Mouse (Mus musculus): ENCODE results near the gene Ppp1r12b. TPM values are rescaled to one million over a fixed set of nuclear protein-coding genes. Genes with fewer than 3 reads are reported as not detected.

Gene Ppp1r12b
- polyA plus RNA-seq, 2 experiments: 9.2 to 11.4 TPM

- H3K36me3 ChIP-seq (ENCODE audit: control insufficient read depth, insufficient read depth, low read length): no peaks in the 10 kb centered on the region
- no peak overlapping the region for H3K9ac ChIP-seq (ENCODE audit: low read depth, low read length, severe bottlenecking)
- no peak overlapping the region for H3K27ac ChIP-seq (replicated peaks; ENCODE audit: low read depth, low read length)
- no peak overlapping the region for H3K4me3 ChIP-seq (replicated peaks; ENCODE audit: low read length)
- no peaks in the 10 kb centered on the region for H3K9me3 ChIP-seq (ENCODE audit: control insufficient read depth, low read length)
- DNase-seq (ENCODE audit: low spot score) (peak; percentile 51), ATAC-seq (ENCODE audit: low FRiP score, low read depth) (no peak; the same call in 1 of the 2 replicates)
- peaks cover 21% of the 10 kb centered on the region for H3K4me1 ChIP-seq (ENCODE audit: control insufficient read depth, insufficient read depth, low read length)
- no peak for TF ChIP-seq POLR2A (IDR thresholded peaks at IDR 0.05; ENCODE audit: borderline replicate concordance, extremely low read depth, insufficient read depth, insufficient read length)
- H3K27me3 ChIP-seq (ENCODE audit: control insufficient read depth, insufficient read depth, low read length): no peaks in the 10 kb centered on the region
- H3K4me2 ChIP-seq (replicated peaks; ENCODE audit: low read depth, low read length, severe bottlenecking): no peak overlapping the region
- 67% methylated on average over 7 of the region's 7 CpGs for WGBS
Measured at GRCm38 (mm10) chr1:134749889-134750288, 205.9 kb downstream of the Ppp1r12b start.

DNA sequence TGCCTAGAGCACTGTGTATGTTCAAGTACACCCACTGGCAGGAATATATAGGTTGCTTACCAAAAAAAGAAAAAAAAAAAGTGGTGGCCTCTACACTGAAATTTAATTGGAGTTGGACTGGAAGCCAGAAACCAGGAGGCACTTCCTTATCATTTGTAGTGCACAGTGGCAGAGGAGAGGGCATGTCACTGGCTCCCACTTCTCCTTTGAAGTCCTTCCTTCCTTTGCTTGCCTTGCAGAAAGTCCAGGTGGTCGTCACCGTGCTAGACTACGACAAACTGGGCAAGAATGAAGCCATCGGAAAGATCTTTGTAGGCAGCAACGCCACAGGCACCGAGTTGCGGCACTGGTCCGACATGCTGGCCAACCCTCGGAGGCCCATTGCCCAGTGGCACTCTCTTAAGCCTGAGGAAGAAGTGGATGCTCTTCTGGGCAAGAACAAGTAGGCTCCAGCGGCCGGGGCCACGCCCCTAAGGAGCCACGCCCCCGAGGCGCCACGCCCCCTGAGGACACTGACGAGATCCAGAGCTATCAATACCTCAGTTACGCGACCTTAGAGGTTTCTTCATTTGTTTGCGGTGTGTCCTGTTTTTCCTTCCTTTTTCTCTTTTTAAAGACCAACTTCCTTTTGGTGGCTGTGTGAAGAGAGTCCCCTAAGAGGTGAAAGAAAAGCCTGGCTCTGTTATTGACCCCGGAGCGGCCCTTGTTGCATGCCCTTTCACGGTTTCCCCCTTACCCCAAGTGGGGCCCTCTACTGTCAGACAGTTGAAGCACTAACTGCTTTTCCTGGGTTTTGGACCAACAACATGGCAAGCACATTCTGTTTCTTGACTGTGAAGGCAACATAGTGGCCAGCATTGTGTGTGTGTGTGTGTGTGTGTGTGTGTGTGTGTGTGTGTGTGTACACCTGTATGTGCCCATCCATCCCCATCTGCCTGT is 208.2 kb downstream of the Ppp1r12b start:
- DNase-seq (ENCODE audit: low spot score) (no peak), ATAC-seq (ENCODE audit: low FRiP score, low read depth) (no peak)
- no peaks in the 10 kb centered on the region for H3K36me3 ChIP-seq (ENCODE audit: control insufficient read depth, insufficient read depth, low read length)
- no peak overlapping the region for H3K27ac ChIP-seq (replicated peaks; ENCODE audit: low read depth, low read length)
- H3K27me3 ChIP-seq (ENCODE audit: control insufficient read depth, insufficient read depth, low read length): no peaks in the 10 kb centered on the region
- WGBS: 24% methylated on average over 23 of the region's 23 CpGs
- no peak overlapping the region for H3K9ac ChIP-seq (ENCODE audit: low read depth, low read length, severe bottlenecking)
- H3K4me2 ChIP-seq (replicated peaks; ENCODE audit: low read depth, low read length, severe bottlenecking): no peak overlapping the region
- no peaks in the 10 kb centered on the region for H3K9me3 ChIP-seq (ENCODE audit: control insufficient read depth, low read length)
- no peak for TF ChIP-seq POLR2A (IDR thresholded peaks at IDR 0.05; ENCODE audit: borderline replicate concordance, extremely low read depth, insufficient read depth, insufficient read length)
- H3K4me3 ChIP-seq (replicated peaks; ENCODE audit: low read length): no peak overlapping the region
- peaks cover 9% of the 10 kb centered on the region for H3K4me1 ChIP-seq (ENCODE audit: control insufficient read depth, insufficient read depth, low read length)

DNA sequence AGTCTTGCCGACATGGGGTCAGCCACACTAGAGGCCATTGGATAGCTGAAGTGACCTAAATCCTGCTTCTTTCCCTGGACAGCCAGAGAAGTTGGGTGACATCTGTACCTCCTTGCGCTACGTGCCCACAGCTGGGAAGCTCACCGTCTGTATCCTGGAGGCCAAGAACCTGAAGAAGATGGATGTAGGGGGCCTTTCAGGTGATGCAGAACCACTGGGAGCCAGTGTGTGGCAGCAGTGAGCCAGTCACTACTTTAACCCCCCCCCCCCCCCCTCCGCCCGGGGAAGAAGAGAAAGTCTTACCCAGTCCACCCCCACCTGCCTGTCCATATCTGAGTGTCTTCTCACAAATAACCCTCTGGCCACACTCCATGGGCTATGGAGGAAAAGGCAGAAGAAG is 210.1 kb downstream of the Ppp1r12b start:
- no peak for TF ChIP-seq POLR2A (IDR thresholded peaks at IDR 0.05; ENCODE audit: borderline replicate concordance, extremely low read depth, insufficient read depth, insufficient read length)
- no peak overlapping the region for H3K4me2 ChIP-seq (replicated peaks; ENCODE audit: low read depth, low read length, severe bottlenecking)
- WGBS: 51% methylated on average over 6 of the region's 6 CpGs
- no peaks in the 10 kb centered on the region for H3K27me3 ChIP-seq (ENCODE audit: control insufficient read depth, insufficient read depth, low read length)
- no peak overlapping the region for H3K27ac ChIP-seq (replicated peaks; ENCODE audit: low read depth, low read length)
- no peak overlapping the region for H3K9ac ChIP-seq (ENCODE audit: low read depth, low read length, severe bottlenecking)
- H3K9me3 ChIP-seq (ENCODE audit: control insufficient read depth, low read length): no peaks in the 10 kb centered on the region
- DNase-seq (ENCODE audit: low spot score) (peak; percentile 42), ATAC-seq (ENCODE audit: low FRiP score, low read depth) (no peak)
- peaks cover 9% of the 10 kb centered on the region for H3K4me1 ChIP-seq (ENCODE audit: control insufficient read depth, insufficient read depth, low read length)
- H3K4me3 ChIP-seq (replicated peaks; ENCODE audit: low read length): no peak overlapping the region
- no peaks in the 10 kb centered on the region for H3K36me3 ChIP-seq (ENCODE audit: control insufficient read depth, insufficient read depth, low read length)

DNA sequence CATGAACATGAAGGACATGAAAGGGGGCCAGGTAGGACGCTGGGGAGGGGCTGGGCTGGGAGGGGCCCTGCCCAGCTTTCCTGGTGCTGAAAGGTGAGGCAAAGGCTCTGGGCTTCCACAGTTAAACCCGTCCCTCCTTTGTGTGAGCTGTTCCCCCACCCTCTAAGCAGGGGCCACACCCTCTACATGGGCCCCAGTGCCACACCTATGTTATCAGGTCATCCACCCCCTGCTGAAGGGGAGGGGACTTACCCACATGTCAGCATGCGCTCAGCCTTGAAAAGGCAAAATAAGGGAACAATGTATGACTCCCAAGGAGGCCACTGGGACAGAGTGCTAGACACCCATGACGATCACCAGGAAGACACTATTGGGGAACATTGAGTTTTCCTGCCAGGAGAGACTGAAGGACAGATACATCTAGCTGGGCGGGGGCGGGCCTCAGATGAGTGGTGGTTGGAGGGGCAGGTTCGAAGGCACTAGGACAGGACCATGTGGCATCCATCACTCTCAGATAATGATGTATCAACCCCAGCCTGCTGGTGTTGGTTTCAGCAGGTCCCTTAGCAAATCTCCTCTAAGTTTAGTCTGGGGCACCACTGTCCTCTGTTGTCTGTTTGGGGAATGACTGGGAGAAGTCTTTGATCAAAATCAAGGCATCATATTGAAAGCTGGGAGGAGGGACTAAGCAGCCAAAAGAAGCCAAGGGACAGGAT is 213.6 kb downstream of the Ppp1r12b start:
- WGBS: 71% methylated on average over 7 of the region's 7 CpGs
- H3K4me1 ChIP-seq (ENCODE audit: control insufficient read depth, insufficient read depth, low read length): no peaks in the 10 kb centered on the region
- DNase-seq (ENCODE audit: low spot score) (no peak), ATAC-seq (ENCODE audit: low FRiP score, low read depth) (no peak)
- no peak overlapping the region for H3K27ac ChIP-seq (replicated peaks; ENCODE audit: low read depth, low read length)
- H3K4me3 ChIP-seq (replicated peaks; ENCODE audit: low read length): no peak overlapping the region
- no peaks in the 10 kb centered on the region for H3K27me3 ChIP-seq (ENCODE audit: control insufficient read depth, insufficient read depth, low read length)
- no peak overlapping the region for H3K9ac ChIP-seq (ENCODE audit: low read depth, low read length, severe bottlenecking)
- no peak for TF ChIP-seq POLR2A (IDR thresholded peaks at IDR 0.05; ENCODE audit: borderline replicate concordance, extremely low read depth, insufficient read depth, insufficient read length)
- H3K36me3 ChIP-seq (ENCODE audit: control insufficient read depth, insufficient read depth, low read length): no peaks in the 10 kb centered on the region
- no peak overlapping the region for H3K4me2 ChIP-seq (replicated peaks; ENCODE audit: low read depth, low read length, severe bottlenecking)
- no peaks in the 10 kb centered on the region for H3K9me3 ChIP-seq (ENCODE audit: control insufficient read depth, low read length)

DNA sequence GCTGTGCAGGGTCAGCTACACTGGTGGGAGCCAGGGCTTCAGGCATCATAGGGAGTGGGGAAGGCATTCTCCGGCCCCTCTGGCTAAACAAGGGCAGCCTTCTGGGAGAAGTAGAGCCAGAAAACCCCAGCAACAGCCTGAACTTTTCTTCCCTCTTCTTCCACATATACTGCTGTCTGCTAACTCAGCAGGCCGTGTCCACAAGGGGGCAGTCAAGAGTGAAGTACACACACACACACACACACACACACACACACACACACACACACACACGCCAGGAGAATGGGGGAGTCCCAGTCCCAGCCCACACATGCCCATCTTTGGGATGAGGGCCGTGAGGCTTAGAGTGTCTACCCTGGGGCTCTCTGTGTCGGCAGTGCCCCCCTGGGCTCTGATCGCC is 214.3 kb downstream of the Ppp1r12b start:
- Histone ChIP-seq H3K4me1 (ENCODE audit: control insufficient read depth, insufficient read depth, low read length) (no peaks in the 10 kb centered on the region), H3K27me3 (ENCODE audit: control insufficient read depth, insufficient read depth, low read length) (no peaks in the 10 kb centered on the region), H3K9ac (ENCODE audit: low read depth, low read length, severe bottlenecking) (no peak overlapping the region), H3K36me3 (ENCODE audit: control insufficient read depth, insufficient read depth, low read length) (no peaks in the 10 kb centered on the region), H3K4me3 (replicated peaks; ENCODE audit: low read length) (no peak overlapping the region), H3K9me3 (ENCODE audit: control insufficient read depth, low read length) (no peaks in the 10 kb centered on the region), H3K4me2 (replicated peaks; ENCODE audit: low read depth, low read length, severe bottlenecking) (no peak overlapping the region), H3K27ac (replicated peaks; ENCODE audit: low read depth, low read length) (no peak overlapping the region)
- ATAC-seq (ENCODE audit: low FRiP score, low read depth) (no peak), DNase-seq (ENCODE audit: low spot score) (no peak)
- no peak for TF ChIP-seq POLR2A (IDR thresholded peaks at IDR 0.05; ENCODE audit: borderline replicate concordance, extremely low read depth, insufficient read depth, insufficient read length)
- WGBS: 63% methylated on average over 5 of the region's 6 CpGs
